Mouse (Mus musculus): ENCODE results near the gene Pml.

DNA sequence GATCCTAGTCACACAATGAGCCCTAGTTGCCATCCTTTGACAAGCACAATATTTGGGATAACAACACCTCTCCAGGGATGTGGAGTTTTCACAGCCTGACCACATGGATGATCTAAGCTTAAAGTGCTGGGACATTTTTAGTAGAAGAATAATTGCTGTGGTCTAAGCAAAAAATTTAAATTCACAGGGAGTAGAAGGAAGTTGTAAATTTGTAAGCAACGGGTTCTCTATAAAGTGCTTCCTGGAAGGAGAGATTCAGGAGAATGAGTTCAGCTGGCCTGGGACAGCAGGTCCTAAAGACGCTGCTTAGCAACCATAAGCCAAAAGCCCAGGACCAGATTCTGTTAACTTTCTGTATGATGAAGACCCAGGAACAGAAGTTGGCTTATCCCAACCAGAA lies 40.3 kb upstream of the Pml start:
- TF ChIP-seq CTCF (IDR thresholded peaks at IDR 0.05) (no peak), EP300 (IDR thresholded peaks at IDR 0.05) (no peak)
